Mouse (Mus musculus) liver, postnatal 0 days (tissue): ENCODE measurements around the gene Gm7534.
A peak's percentile ranks its signal among the peaks of the same experiment; 100 is the strongest.

Experiments used
- CTCF ChIP-seq: sonication (generic); IDR thresholded peaks from 2 replicates; pipeline ENCODE4 v1.5.1; 2016; ENCODE audit warnings: antibody characterized with exemption, low read depth
- EP300 ChIP-seq: IDR thresholded peaks from 2 replicates; pipeline ENCODE4 v1.6.1; 2016; ENCODE audit warnings: antibody characterized with exemption, low read depth, mild to moderate bottlenecking

- TF ChIP-seq CTCF (no peak), EP300 (peak; percentile 65; the same call in 1 of the 2 replicates)
These were observed 21.7 kb downstream of the Gm7534 start for GRCm38 (mm10) chr4:134181112-134181511.
